Mouse (Mus musculus): Measurements from ENCODE around the gene Zfp597. TPM values are rescaled to one million over a fixed set of nuclear protein-coding genes. Genes with fewer than 3 reads are reported as not detected.

Zfp597 gene
- polyA plus RNA-seq, 1 experiment, result 0.09 TPM

DNA sequence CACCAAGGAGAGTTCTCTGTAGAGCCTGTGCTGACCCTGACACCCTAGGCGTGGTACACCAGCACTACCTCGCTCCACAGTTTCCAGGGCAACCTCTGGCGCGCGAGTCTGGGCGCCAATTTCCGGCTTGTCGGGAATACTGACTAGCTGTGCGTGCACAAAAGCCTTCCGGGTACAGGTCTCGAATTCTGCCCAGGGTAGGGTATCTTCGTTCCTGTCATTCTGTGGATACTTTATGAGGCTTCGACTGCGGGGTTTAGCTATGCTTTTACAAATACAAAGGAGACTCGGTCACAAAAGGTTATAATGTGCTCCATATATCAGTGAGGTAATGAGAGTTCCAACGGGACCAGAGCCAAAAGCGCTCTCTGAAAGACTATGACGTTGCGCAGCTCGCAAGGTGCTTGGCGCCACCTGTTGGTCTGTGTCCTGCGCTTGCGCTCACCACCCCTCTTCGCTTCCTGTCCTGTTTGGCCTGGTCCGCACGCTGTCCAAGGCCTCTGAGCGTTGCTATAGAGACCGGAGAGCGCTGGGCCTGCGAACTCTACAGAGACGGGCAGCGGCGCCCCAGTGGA, 24.3 kb upstream of the Zfp597 start, which contains the start of the genes 1700037C18Rik and Cluap1:
Gene 1700037C18Rik (minus strand): TSS at position 153 of the 575 bp plus-strand sequence.
Gene Cluap1 (plus strand): TSS at position 265 of the 575 bp plus-strand sequence.
- Histone ChIP-seq H3K4me3 (replicated peaks) (peak within 1 kb of the TSS; percentile 81), H3K36me3 (ENCODE audit: control insufficient read depth) (peaks cover 47% of the 10 kb centered on the region), H3K27me3 (ENCODE audit: control insufficient read depth) (no peaks in the 10 kb centered on the region), H3K9me3 (ENCODE audit: control insufficient read depth, low read length) (no peaks in the 10 kb centered on the region), H3K4me1 (ENCODE audit: control insufficient read depth) (peaks cover 32% of the 10 kb centered on the region)
- no peak for TF ChIP-seq TAL1 (IDR thresholded peaks at IDR 0.05; ENCODE audit: low read length)
- TF ChIP-seq GATA1 (IDR thresholded peaks at IDR 0.05; ENCODE audit: low read length), result no peak

DNA sequence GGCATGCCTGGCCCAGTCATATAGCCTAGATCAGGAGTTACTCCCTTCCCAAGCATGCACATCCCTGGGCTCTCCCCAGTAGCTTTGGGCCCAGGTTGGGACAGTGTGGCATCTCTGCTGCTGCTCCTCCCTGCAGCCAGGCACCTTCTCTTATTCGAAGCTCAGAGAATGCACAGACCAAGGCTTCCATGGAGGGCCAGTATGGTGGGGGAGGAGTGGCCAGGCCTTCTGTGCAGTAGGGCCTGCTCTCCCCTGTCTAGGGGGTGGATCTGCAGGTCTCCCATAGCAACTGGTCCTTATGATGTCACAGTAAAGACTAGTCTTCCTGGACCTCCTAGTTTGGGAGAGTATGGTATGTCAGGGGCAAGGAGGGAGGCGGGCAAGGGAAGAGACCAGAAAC, 23.1 kb upstream of the Zfp597 start:
- Histone ChIP-seq H3K36me3 (ENCODE audit: control insufficient read depth) (peaks cover 45% of the 10 kb centered on the region), H3K4me1 (ENCODE audit: control insufficient read depth) (peaks cover 32% of the 10 kb centered on the region), H3K27me3 (ENCODE audit: control insufficient read depth) (no peaks in the 10 kb centered on the region), H3K9me3 (ENCODE audit: control insufficient read depth, low read length) (no peaks in the 10 kb centered on the region), H3K4me3 (replicated peaks) (no peak overlapping the region)
- TF ChIP-seq TAL1 (IDR thresholded peaks at IDR 0.05; ENCODE audit: low read length) (no peak), GATA1 (IDR thresholded peaks at IDR 0.05; ENCODE audit: low read length) (no peak)

DNA sequence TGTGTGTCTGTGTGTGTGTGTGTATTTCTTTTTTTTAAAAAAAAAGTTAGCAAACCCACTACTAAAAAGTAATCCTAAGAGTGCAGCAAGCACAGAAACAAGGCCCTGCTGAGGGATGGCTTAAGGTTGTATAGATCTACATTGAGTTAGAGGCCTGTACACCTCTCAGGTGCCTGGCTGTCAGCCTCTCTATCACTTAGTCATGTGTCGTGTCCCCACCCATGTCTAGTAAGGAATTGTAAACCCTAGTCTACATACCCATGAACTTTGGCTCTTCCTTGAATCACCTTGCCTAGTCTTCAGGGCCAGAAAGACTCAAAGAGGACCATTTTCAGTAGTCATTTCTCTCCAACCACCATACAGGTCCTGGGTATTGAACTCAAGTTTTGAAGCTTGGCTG, 12.2 kb upstream of the Zfp597 start:
- Histone ChIP-seq H3K36me3 (ENCODE audit: control insufficient read depth) (peaks cover 76% of the 10 kb centered on the region), H3K4me3 (replicated peaks) (no peak overlapping the region), H3K4me1 (ENCODE audit: control insufficient read depth) (peaks cover 12% of the 10 kb centered on the region), H3K27me3 (ENCODE audit: control insufficient read depth) (no peaks in the 10 kb centered on the region), H3K9me3 (ENCODE audit: control insufficient read depth, low read length) (no peaks in the 10 kb centered on the region)
- no peak for TF ChIP-seq GATA1 (IDR thresholded peaks at IDR 0.05; ENCODE audit: low read length)
- no peak for TF ChIP-seq TAL1 (IDR thresholded peaks at IDR 0.05; ENCODE audit: low read length)

GRCm38 (mm10) chr16:3896046-3896445, 11.7 kb upstream of the Zfp597 start:
- TF ChIP-seq GATA1 (IDR thresholded peaks at IDR 0.05; ENCODE audit: low read length) (no peak), TAL1 (IDR thresholded peaks at IDR 0.05; ENCODE audit: low read length) (no peak)
- Histone ChIP-seq H3K27me3 (ENCODE audit: control insufficient read depth) (no peaks in the 10 kb centered on the region), H3K9me3 (ENCODE audit: control insufficient read depth, low read length) (no peaks in the 10 kb centered on the region), H3K4me1 (ENCODE audit: control insufficient read depth) (peaks cover 12% of the 10 kb centered on the region), H3K4me3 (replicated peaks) (no peak overlapping the region), H3K36me3 (ENCODE audit: control insufficient read depth) (peaks cover 72% of the 10 kb centered on the region)

DNA sequence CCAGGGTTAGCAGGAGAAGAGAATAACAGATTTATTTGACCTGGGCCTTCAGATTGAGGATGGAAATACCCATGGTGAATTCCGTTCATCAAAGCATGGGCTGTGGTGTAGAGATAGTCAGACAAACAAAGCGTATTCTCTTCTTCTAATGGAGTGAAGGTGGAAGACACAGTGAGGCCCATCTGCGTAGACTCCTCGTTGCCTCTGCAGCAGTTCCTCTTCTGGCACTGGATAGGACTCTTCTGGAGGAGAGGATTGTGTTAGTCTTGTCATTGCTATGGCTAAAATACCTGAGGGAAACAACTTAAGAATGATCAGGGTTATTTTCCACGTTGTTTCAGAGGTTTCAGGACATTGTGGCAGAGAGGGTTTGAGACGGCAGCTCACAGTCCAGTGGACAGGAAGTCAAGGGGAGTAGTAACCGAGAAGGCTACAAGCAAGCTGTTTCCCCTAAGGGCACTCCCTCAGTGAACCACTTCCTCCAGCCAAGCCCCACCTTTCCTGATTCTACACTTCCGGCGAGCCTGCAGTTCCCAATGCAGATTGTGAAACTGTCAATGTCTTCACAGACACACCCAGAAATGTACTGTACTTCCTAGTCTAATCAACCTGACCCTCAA, 10.9 kb upstream of the Zfp597 start:
- Histone ChIP-seq H3K36me3 (ENCODE audit: control insufficient read depth) (peaks cover 64% of the 10 kb centered on the region), H3K4me1 (ENCODE audit: control insufficient read depth) (peaks cover 12% of the 10 kb centered on the region), H3K4me3 (replicated peaks) (no peak overlapping the region), H3K9me3 (ENCODE audit: control insufficient read depth, low read length) (no peaks in the 10 kb centered on the region), H3K27me3 (ENCODE audit: control insufficient read depth) (no peaks in the 10 kb centered on the region)
- TF ChIP-seq TAL1 (IDR thresholded peaks at IDR 0.05; ENCODE audit: low read length) (no peak), GATA1 (IDR thresholded peaks at IDR 0.05; ENCODE audit: low read length) (no peak)

DNA sequence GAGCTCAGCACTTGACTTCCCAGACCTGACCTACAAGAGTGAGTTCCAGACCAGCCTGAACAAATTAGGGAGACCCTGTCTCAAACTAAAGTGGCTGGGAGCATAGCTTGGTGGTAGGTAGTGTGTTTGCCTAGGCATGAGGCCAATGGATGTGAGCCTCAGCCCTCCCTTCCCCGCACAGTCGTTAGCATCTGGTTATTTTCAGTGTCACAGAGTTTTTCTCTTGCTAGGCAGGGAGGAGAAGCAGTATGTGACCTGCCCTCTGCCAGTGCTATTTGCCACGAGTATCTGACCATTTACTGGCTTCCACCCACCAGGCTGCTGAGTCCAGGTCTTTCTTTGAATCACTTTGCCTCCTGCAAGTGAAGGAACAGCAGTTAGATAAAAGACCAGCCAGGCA, 9.4 kb upstream of the Zfp597 start:
- H3K4me1 ChIP-seq (ENCODE audit: control insufficient read depth), result peaks cover 12% of the 10 kb centered on the region
- H3K36me3 ChIP-seq (ENCODE audit: control insufficient read depth), result peaks cover 49% of the 10 kb centered on the region
- H3K4me3 ChIP-seq (replicated peaks), result no peak overlapping the region
- no peaks in the 10 kb centered on the region for H3K9me3 ChIP-seq (ENCODE audit: control insufficient read depth, low read length)
- H3K27me3 ChIP-seq (ENCODE audit: control insufficient read depth), result no peaks in the 10 kb centered on the region
- no peak for TF ChIP-seq TAL1 (IDR thresholded peaks at IDR 0.05; ENCODE audit: low read length)
- no peak for TF ChIP-seq GATA1 (IDR thresholded peaks at IDR 0.05; ENCODE audit: low read length)

DNA sequence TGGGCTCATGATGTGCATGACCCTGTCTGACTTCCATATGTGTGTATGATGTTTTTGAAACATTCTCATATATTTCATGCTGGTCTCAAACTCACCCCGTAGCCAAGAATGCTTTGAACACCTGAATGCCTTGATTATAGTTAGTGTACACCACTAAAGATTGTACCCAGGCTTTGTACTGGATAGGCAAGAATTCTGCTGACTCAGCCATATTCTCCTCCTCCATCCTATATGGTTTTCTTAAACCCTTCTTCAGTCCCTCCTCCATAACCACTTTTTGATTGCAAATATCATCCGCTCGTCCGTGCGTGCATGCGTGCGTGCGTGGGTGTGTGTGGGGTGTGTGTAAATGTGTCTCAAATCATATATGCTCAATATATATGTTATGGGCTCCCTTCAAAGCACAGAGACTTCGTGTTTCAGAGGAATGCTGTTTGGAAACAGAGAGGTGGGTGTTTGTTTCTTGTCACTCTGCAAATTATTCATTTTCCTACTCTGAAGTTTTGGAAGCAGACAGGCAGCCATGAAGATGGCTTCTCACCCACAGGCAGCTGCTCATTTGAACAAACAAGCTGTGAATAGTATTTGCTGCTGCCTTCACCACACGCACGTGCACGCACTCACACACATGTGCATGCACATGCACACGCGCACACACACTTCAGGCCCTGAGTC, 7.4 kb upstream of the Zfp597 start:
- Histone ChIP-seq H3K9me3 (ENCODE audit: control insufficient read depth, low read length) (no peaks in the 10 kb centered on the region), H3K4me1 (ENCODE audit: control insufficient read depth) (peaks cover 17% of the 10 kb centered on the region), H3K4me3 (replicated peaks) (no peak overlapping the region), H3K36me3 (ENCODE audit: control insufficient read depth) (peaks cover 32% of the 10 kb centered on the region), H3K27me3 (ENCODE audit: control insufficient read depth) (no peaks in the 10 kb centered on the region)
- no peak for TF ChIP-seq TAL1 (IDR thresholded peaks at IDR 0.05; ENCODE audit: low read length)

GRCm38 (mm10) chr16:3885065-3885670, 807 bp upstream of the Zfp597 start:
- Histone ChIP-seq H3K27me3 (ENCODE audit: control insufficient read depth) (no peaks in the 10 kb centered on the region), H3K4me1 (ENCODE audit: control insufficient read depth) (peaks cover 36% of the 10 kb centered on the region), H3K36me3 (ENCODE audit: control insufficient read depth) (peaks cover 17% of the 10 kb centered on the region), H3K9me3 (ENCODE audit: control insufficient read depth, low read length) (no peaks in the 10 kb centered on the region), H3K4me3 (replicated peaks) (peak overlapping the region; percentile 99)
- no peak for TF ChIP-seq TAL1 (IDR thresholded peaks at IDR 0.05; ENCODE audit: low read length)
- no peak for TF ChIP-seq GATA1 (IDR thresholded peaks at IDR 0.05; ENCODE audit: low read length)

DNA sequence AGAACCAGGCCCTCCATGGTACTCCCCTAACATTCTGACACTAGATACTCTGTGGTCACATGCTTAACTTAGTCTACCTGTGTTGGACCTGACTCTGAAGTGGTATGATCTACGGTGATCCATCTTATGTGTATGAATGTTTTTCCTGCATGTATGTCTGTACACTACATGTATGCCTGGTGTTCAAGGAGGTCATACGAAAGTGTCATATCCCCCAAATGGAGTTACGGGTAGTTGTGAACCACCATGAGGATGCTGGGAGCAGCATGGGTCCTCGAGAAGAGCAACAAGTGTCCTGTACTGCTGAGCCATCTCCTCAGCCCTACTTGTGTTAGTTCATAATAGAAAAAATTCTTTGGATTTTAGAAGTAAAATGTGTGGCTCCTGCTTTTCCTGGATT, 8.0 kb downstream of the Zfp597 start:
- H3K4me1 ChIP-seq (ENCODE audit: control insufficient read depth), result peaks cover 25% of the 10 kb centered on the region
- peaks cover 38% of the 10 kb centered on the region for H3K36me3 ChIP-seq (ENCODE audit: control insufficient read depth)
- no peaks in the 10 kb centered on the region for H3K9me3 ChIP-seq (ENCODE audit: control insufficient read depth, low read length)
- TF ChIP-seq GATA1 (IDR thresholded peaks at IDR 0.05; ENCODE audit: low read length) (no peak), TAL1 (IDR thresholded peaks at IDR 0.05; ENCODE audit: low read length) (no peak)
- no peaks in the 10 kb centered on the region for H3K27me3 ChIP-seq (ENCODE audit: control insufficient read depth)
- H3K4me3 ChIP-seq (replicated peaks), result no peak overlapping the region

Data from erythroblast, embryonic 14.5 days (primary cell).